Mouse (Mus musculus) olfactory bulb, adult 2 months (tissue): ENCODE measurements around the gene Primpol.

Source experiments
- CTCF ChIP-seq: fragments of 200-500 bp; IDR thresholded peaks from 2 replicates; pipeline ENCODE4 v1.5.1; 2012; ENCODE audit warnings: low read depth, mild to moderate bottlenecking, low read length, moderate library complexity; ENCODE audit not compliant: insufficient read depth
- POLR2A ChIP-seq: fragments of 200-500 bp; IDR thresholded peaks from 2 replicates; pipeline ENCODE4 v1.6.1; 2012; ENCODE audit warnings: mild to moderate bottlenecking, low read depth, low read length, moderate library complexity; ENCODE audit not compliant: insufficient read depth

DNA sequence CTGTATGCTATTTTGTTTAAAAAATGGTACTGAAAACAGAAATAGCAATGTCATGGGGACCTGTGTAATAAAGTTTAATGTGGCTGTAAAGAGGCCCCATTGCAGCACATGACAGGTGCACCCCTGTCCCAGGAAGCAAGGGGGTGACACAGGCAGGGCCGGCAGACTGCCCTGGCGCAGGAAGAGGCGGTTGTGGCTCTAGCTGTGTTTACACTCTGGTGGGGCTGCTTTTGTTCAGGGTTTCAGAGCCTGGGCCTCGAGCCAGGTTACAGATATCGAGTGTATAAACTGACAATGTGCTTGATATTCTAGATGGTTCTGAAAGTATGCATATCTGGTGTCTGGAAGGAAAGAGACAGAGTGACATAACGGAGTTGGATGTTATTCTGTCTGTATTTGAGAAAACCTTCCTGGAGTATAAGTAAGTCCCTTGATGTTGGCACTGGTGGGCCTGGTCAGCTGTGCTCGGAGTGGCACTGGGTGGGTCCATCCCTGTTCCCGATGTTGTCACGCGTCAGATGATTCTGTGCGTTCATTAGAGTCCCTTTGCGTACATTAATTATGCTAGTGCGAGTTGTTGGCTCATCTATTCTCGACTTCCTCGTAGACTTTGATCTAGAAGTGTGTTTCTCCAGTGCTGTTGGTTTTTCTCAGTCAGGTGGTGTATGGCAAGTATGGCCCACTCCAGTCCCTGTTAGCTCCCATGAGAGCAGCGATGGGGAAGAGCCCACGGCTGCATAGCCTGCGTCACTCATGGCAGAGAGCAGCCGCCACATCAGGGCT lies 47.2 kb downstream of the Primpol start:
- TF ChIP-seq CTCF = no peak
- TF ChIP-seq POLR2A = no peak
